Mouse (Mus musculus): ENCODE results near the gene Kdm6b. TPM values are rescaled to one million over a fixed set of nuclear protein-coding genes. Genes with fewer than 3 reads are reported as not detected.

Kdm6b gene
- 4.0 TPM in 2 replicates for polyA plus RNA-seq (2015; fragmentation: Nextera tagmentation; extraction: Ambion mirVana)

DNA sequence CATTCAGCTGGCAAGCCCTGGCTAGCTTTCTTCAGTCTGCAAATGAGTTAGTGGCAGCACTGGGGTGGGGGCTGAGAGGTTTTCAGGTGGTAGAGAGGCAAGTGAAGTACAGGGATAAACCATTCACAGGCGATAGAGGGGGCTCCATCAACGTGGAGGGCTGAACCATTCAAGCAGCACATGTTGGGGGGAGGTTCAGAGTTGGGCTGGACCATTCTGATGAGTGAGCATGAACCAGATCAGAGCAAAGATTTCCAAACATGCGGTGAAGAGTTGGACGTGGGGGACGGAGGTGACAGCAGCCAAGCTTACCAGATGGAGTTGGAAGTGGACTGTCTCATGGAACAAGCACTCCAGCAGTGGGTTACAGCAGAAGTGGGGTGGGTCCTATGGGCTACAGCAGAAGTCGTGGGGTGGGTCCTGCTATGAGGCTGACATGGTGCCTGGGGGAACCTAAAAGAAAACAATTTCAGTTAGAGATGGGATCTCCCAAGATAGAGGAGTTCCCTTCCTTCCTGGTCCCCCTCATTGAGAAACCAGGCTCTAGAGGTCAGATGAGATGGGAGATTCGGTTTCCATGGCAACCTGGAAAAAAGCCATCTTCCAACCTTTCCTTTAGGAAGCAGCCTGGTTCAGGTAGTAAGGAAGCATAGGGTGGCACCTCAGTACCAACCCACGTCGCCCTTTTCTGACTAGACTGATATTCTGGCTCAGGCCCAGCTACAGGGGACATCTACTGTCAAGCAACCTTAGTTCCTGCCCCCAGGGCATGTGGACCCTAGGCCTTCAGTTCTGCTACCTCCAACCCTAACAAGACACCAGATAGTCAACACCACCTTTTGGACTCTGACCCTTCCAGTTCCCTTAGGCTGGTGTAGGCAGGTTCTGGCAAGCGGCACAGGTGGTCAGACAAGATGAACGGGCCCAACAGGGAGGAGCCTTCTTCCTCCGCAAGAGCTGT is at the start of gene Kdm6b:
Gene Kdm6b (minus strand): TSS at position 455 of the 961 bp plus-strand sequence.
- Histone ChIP-seq H3K4me3 (replicated peaks) (peak within 1 kb of the TSS; percentile 69), H3K36me3 (replicated peaks) (no peaks in the 10 kb centered on the region), H3K27me3 (peaks cover 31% of the 10 kb centered on the region), H3K4me2 (peak within 1 kb of the TSS; percentile 100), H3K9me3 (replicated peaks) (no peaks in the 10 kb centered on the region), H3K4me1 (replicated peaks) (peaks cover 95% of the 10 kb centered on the region), H3K9ac (no peak within 1 kb of the TSS), H3K27ac (replicated peaks) (peak within 1 kb of the TSS; percentile 92)
- no peak for ATAC-seq (ENCODE audit: insufficient read depth)
- WGBS (ENCODE audit: insufficient replicate concordance) = 45% methylated on average over 12 of the region's 12 CpGs

DNA sequence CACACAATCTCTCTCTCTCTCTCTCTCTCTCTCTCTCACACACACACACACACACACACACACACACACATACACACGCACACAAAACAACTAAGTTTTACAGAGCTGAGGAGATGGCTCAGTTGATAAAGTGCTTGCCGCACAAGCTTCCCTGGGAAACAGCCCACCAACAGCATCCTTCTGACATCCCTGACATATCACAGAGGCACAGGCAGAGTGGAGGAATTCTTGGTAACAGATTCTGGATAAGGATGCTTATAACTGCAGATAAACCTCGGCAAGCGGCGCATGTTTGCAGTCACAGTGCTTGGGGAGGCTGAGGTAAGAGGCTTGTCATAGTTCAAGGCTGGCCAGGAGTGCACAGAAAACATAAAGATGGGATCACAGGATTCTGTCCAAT is 48.1 kb upstream of the Kdm6b start:
- Histone ChIP-seq H3K4me3 (replicated peaks) (no peak overlapping the region), H3K27ac (replicated peaks) (no peak overlapping the region), H3K9ac (no peak overlapping the region), H3K27me3 (peaks cover 5% of the 10 kb centered on the region; the same call in 1 of the 2 replicates), H3K4me2 (no peak overlapping the region), H3K36me3 (replicated peaks) (no peaks in the 10 kb centered on the region), H3K9me3 (replicated peaks) (no peaks in the 10 kb centered on the region), H3K4me1 (replicated peaks) (peaks cover 14% of the 10 kb centered on the region)
- 21% methylated on average over 5 of the region's 5 CpGs for WGBS (ENCODE audit: insufficient replicate concordance)
- ATAC-seq (ENCODE audit: insufficient read depth) = no peak

DNA sequence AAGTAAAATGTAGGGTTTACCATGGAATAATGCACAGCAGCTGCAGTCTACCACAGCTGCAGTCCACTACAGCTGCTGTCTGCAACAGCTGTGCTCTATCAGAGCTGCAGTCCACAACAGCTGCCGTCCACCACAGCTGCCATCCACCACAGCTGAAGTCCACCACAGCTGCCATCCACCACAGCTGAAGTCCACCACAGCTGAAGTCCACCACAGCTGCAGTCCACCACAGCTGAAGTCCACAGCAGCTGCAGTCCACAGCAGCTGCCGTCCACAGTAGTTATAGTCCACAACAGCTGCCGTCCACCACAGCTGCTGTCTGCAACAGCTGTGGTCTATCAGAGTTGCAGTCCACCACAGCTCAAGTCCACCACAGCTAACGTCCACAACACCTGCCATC is 46.4 kb upstream of the Kdm6b start:
- WGBS (ENCODE audit: insufficient replicate concordance) = 64% methylated on average over 4 of the region's 4 CpGs
- H3K9me3 ChIP-seq (replicated peaks) = no peaks in the 10 kb centered on the region
- H3K4me2 ChIP-seq = no peak overlapping the region
- H3K9ac ChIP-seq = no peak overlapping the region
- H3K27me3 ChIP-seq = no peaks in the 10 kb centered on the region
- no peak for ATAC-seq (ENCODE audit: insufficient read depth)
- H3K27ac ChIP-seq (replicated peaks) = no peak overlapping the region
- no peaks in the 10 kb centered on the region for H3K36me3 ChIP-seq (replicated peaks)
- H3K4me3 ChIP-seq (replicated peaks) = no peak overlapping the region
- peaks cover 17% of the 10 kb centered on the region for H3K4me1 ChIP-seq (replicated peaks)

DNA sequence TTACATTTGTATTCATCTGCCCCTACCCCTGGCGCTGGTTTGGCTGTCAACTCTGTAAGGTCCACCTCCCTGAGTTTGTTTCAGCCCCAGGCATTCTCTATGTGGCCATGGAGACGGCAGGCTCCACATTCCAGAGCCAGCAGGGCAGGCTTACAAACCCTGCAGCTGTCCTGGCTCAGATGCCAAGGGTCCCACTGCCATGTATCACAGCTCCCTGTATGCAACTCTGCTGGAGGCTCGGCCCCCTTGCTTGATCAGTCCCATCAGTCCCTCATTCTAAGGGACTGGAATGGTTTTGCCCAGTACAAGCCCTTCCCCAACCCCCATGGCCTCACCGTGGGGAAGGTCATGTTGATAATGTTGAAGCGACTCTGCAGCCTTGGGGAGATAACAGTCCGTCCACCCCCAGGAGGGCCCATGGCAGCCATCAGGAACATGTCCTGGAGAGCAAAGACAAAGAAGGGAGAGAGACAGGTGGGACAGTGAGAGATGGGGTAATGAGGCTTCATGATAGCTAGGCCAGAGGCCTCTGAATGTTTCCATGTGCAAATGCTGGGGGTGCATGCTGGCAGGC is 43.6 kb upstream of the Kdm6b start:
- Histone ChIP-seq H3K4me1 (replicated peaks) (peaks cover 20% of the 10 kb centered on the region), H3K27me3 (no peaks in the 10 kb centered on the region), H3K36me3 (replicated peaks) (no peaks in the 10 kb centered on the region), H3K4me2 (no peak overlapping the region), H3K27ac (replicated peaks) (no peak overlapping the region), H3K9ac (no peak overlapping the region), H3K9me3 (replicated peaks) (no peaks in the 10 kb centered on the region), H3K4me3 (replicated peaks) (no peak overlapping the region)
- 29% methylated on average over 6 of the region's 6 CpGs for WGBS (ENCODE audit: insufficient replicate concordance)
- ATAC-seq (ENCODE audit: insufficient read depth) = peak; percentile 57

- Histone ChIP-seq H3K4me1 (replicated peaks) (peaks cover 15% of the 10 kb centered on the region), H3K9ac (no peak overlapping the region), H3K27ac (replicated peaks) (no peak overlapping the region), H3K9me3 (replicated peaks) (no peaks in the 10 kb centered on the region), H3K4me3 (replicated peaks) (no peak overlapping the region), H3K4me2 (no peak overlapping the region), H3K36me3 (replicated peaks) (no peaks in the 10 kb centered on the region), H3K27me3 (0 out of 2 replicates have a peak, but pooled peaks cover 7% of the 10 kb centered on the region)
- 50% methylated on average over 23 of the region's 23 CpGs for WGBS (ENCODE audit: insufficient replicate concordance)
- ATAC-seq (ENCODE audit: insufficient read depth) = no peak
Measured at GRCm38 (mm10) chr11:69452114-69452867, 38.8 kb upstream of the Kdm6b start.

- Histone ChIP-seq H3K9ac (no peak overlapping the region), H3K36me3 (replicated peaks) (no peaks in the 10 kb centered on the region), H3K27me3 (0 out of 2 replicates have a peak, but pooled peaks cover 7% of the 10 kb centered on the region), H3K9me3 (replicated peaks) (no peaks in the 10 kb centered on the region), H3K27ac (replicated peaks) (no peak overlapping the region), H3K4me1 (replicated peaks) (peaks cover 4% of the 10 kb centered on the region; the same call in 1 of the 2 replicates), H3K4me2 (no peak overlapping the region), H3K4me3 (replicated peaks) (no peak overlapping the region)
- ATAC-seq (ENCODE audit: insufficient read depth) = no peak
- WGBS (ENCODE audit: insufficient replicate concordance) = 76% methylated on average over 7 of the region's 7 CpGs
Measured at GRCm38 (mm10) chr11:69447299-69447698, 33.8 kb upstream of the Kdm6b start.

- no peaks in the 10 kb centered on the region for H3K9me3 ChIP-seq (replicated peaks)
- ATAC-seq (ENCODE audit: insufficient read depth) = no peak
- H3K36me3 ChIP-seq (replicated peaks) = no peaks in the 10 kb centered on the region
- no peak overlapping the region for H3K4me3 ChIP-seq (replicated peaks)
- no peaks in the 10 kb centered on the region for H3K4me1 ChIP-seq (replicated peaks)
- H3K9ac ChIP-seq = no peak overlapping the region
- H3K4me2 ChIP-seq = no peak overlapping the region
- no peaks in the 10 kb centered on the region for H3K27me3 ChIP-seq
- WGBS (ENCODE audit: insufficient replicate concordance) = 30% methylated on average over 5 of the region's 5 CpGs
- H3K27ac ChIP-seq (replicated peaks) = no peak overlapping the region
Measured at GRCm38 (mm10) chr11:69443328-69443727, 29.9 kb upstream of the Kdm6b start.

DNA sequence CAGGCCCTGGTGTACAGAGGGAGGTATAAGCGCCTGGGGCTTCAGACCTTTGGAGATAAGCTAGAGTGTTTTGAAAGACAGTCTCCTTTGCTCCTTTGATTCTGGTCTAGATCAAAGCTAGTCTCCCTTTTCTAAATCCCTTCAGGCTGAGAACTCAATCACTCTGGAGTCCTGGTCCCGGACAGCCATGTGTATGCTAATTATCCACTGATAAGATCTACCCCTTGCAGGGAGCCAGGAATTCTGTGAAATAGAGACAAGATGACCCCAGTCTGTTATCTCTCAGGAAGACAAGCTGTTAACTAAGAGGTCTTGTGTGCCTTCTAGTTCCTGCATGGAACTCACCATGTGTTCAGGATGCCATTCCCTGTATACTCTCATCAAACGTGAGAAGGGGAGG is 23.8 kb upstream of the Kdm6b start:
- Histone ChIP-seq H3K4me3 (replicated peaks) (no peak overlapping the region), H3K36me3 (replicated peaks) (no peaks in the 10 kb centered on the region), H3K27me3 (no peaks in the 10 kb centered on the region), H3K4me1 (replicated peaks) (0 out of 2 replicates have a peak, but pooled peaks cover 2% of the 10 kb centered on the region), H3K4me2 (no peak overlapping the region), H3K9ac (no peak overlapping the region), H3K9me3 (replicated peaks) (no peaks in the 10 kb centered on the region), H3K27ac (replicated peaks) (no peak overlapping the region)
- 39% methylated on average over 3 of the region's 3 CpGs for WGBS (ENCODE audit: insufficient replicate concordance)
- ATAC-seq (ENCODE audit: insufficient read depth) = no peak

DNA sequence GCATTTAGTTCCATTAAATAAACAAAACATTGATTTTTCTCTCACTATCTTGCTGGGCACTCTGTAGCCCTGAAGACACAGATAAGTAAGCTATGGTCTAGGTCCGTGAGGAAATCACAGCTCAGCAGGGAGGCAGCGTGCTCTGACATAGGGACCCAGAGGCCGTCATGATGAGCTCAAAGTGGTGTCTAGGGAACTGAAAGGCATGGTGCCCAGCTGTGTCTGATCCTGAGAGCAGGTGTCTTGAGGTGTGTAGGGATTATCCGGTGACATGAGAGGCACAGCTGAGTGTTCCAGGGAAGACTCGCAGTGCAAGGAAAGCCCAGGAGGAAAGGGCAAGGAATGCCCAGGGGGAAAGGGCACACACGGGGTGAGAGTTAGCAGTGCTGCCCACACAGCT is 19.7 kb upstream of the Kdm6b start:
- no peak overlapping the region for H3K27ac ChIP-seq (replicated peaks)
- ATAC-seq (ENCODE audit: insufficient read depth) = no peak
- no peaks in the 10 kb centered on the region for H3K9me3 ChIP-seq (replicated peaks)
- H3K36me3 ChIP-seq (replicated peaks) = no peaks in the 10 kb centered on the region
- no peaks in the 10 kb centered on the region for H3K27me3 ChIP-seq
- H3K4me3 ChIP-seq (replicated peaks) = no peak overlapping the region
- peaks cover 4% of the 10 kb centered on the region; the same call in 1 of the 2 replicates for H3K4me1 ChIP-seq (replicated peaks)
- WGBS (ENCODE audit: insufficient replicate concordance) = 53% methylated on average over 6 of the region's 6 CpGs
- no peak overlapping the region for H3K4me2 ChIP-seq
- no peak overlapping the region for H3K9ac ChIP-seq

- Histone ChIP-seq H3K36me3 (replicated peaks) (no peaks in the 10 kb centered on the region), H3K4me1 (replicated peaks) (peaks cover 4% of the 10 kb centered on the region; the same call in 1 of the 2 replicates), H3K4me2 (no peak overlapping the region), H3K27me3 (no peaks in the 10 kb centered on the region), H3K4me3 (replicated peaks) (no peak overlapping the region), H3K9ac (no peak overlapping the region), H3K27ac (replicated peaks) (no peak overlapping the region), H3K9me3 (replicated peaks) (no peaks in the 10 kb centered on the region)
- 62% methylated on average over 11 of the region's 11 CpGs for WGBS (ENCODE audit: insufficient replicate concordance)
- no peak for ATAC-seq (ENCODE audit: insufficient read depth)
Measured at GRCm38 (mm10) chr11:69432640-69432982, 19.1 kb upstream of the Kdm6b start.

Data from liver, embryonic 15.5 days (tissue).